Mouse (Mus musculus) forebrain, embryonic 11.5 days (tissue): ENCODE results near the gene Igfbp3. TPM values are rescaled to one million over a fixed set of nuclear protein-coding genes. Genes with fewer than 3 reads are reported as not detected.
A peak's percentile ranks its signal among the peaks of the same experiment; 100 is the strongest.

Experiments used
- ATAC-seq: fragments of 200-750 bp; cut with Nextera tagmentation; replicated peaks from 2 replicates; pipeline ENCODE4 v1.8.0; 2017; ENCODE audit warnings: moderate TSS enrichment; ENCODE audit not compliant: low FRiP score
- DNase-seq: peaks from one replicate; pipeline ENCODE4 v3.0.0-alpha.2; 2017; ENCODE audit warnings: low spot score
- H3K27ac ChIP-seq: fragments of 300-500 bp; sonication (generic); 2 replicates; pipeline ENCODE4 v1.5.1; 2014; ENCODE audit warnings: low read depth, low read length
- H3K27me3 ChIP-seq: fragments of 300-500 bp; sonication (generic); 2 replicates; pipeline ENCODE4 v1.6.1; 2014; ENCODE audit warnings: mild to moderate bottlenecking, low read length, mixed read lengths; ENCODE audit not compliant: control insufficient read depth, insufficient read depth
- H3K36me3 ChIP-seq: fragments of 300-500 bp; sonication (generic); 2 replicates; pipeline ENCODE4 v1.6.1; 2014; ENCODE audit warnings: mild to moderate bottlenecking, low read length, moderate library complexity, mixed read lengths; ENCODE audit not compliant: control insufficient read depth, insufficient read depth
- H3K4me1 ChIP-seq: fragments of 300-500 bp; sonication (generic); replicated peaks from 2 replicates; pipeline ENCODE4 v1.6.1; 2014; ENCODE audit warnings: low read length, mixed read lengths; ENCODE audit not compliant: control insufficient read depth, insufficient read depth
- H3K4me2 ChIP-seq: fragments of 300-500 bp; sonication (generic); 2 replicates; pipeline ENCODE4 v1.6.1; 2014; ENCODE audit warnings: low read depth, mild to moderate bottlenecking, low read length, moderate library complexity, mixed read lengths; ENCODE audit not compliant: severe bottlenecking
- H3K4me3 ChIP-seq: fragments of 300-500 bp; sonication (generic); 2 replicates; pipeline ENCODE4 v1.5.1; 2014; ENCODE audit warnings: low read depth, low read length
- H3K9ac ChIP-seq: fragments of 300-500 bp; sonication (generic); 2 replicates; pipeline ENCODE4 v1.6.1; 2014; ENCODE audit warnings: low read length
- H3K9me3 ChIP-seq: fragments of 300-500 bp; sonication (generic); 2 replicates; pipeline ENCODE4 v1.6.1; 2016; ENCODE audit warnings: low read length, mixed read lengths; ENCODE audit not compliant: control insufficient read depth
- WGBS: fragments of 180-500 bp; shearing (Covaris S2); extraction: QIAGEN DNeasy Blood & Tissue Kit; methylation state at CpG from one replicate; pipeline ENCODE4 v1.1.7; 2014; 5-methylcytosine and 5-hydroxymethylcytosine counted together
- polyA plus RNA-seq: library from polyadenylated mRNA; unstranded; fragments of >200 nt; fragmentation: Nextera tagmentation; extraction: Ambion mirVana; gene quantifications from 2 replicates; pipeline ENCODE4 v1.2.1, GENCODE M21; 2014

The Igfbp3 gene
- 11.0 and 11.5 TPM in 2 replicates for polyA plus RNA-seq

GRCm38 (mm10) chr11:7213501-7214341, at the start of gene Igfbp3:
TSS of gene Igfbp3 (minus strand) at chr11:7213923.
- Histone ChIP-seq H3K9me3 (no peaks in the 10 kb centered on the region), H3K4me1 (peaks cover 11% of the 10 kb centered on the region; the same call in 1 of the 2 replicates), H3K4me3 (peak within 1 kb of the TSS; percentile 59), H3K9ac (peak within 1 kb of the TSS; percentile 64), H3K27me3 (peaks cover 20% of the 10 kb centered on the region), H3K27ac (no peak within 1 kb of the TSS), H3K4me2 (peak within 1 kb of the TSS; percentile 84), H3K36me3 (no peaks in the 10 kb centered on the region)
- DNase-seq (peak; percentile 85), ATAC-seq (peak; percentile 86)
- WGBS: under 1% methylated on average over 92 of the region's 104 CpGs

- Histone ChIP-seq H3K36me3 (no peaks in the 10 kb centered on the region), H3K9me3 (no peaks in the 10 kb centered on the region), H3K9ac (no peak overlapping the region), H3K4me2 (no peak overlapping the region), H3K4me1 (no peaks in the 10 kb centered on the region), H3K27me3 (no peaks in the 10 kb centered on the region), H3K27ac (no peak overlapping the region), H3K4me3 (no peak overlapping the region)
- 90% methylated on average over 5 of the region's 5 CpGs for WGBS
- no peak for ATAC-seq
- no peak for DNase-seq
These were observed 37.1 kb upstream of the Igfbp3 start for GRCm38 (mm10) chr11:7250870-7251269.

- Histone ChIP-seq H3K4me3 (no peak overlapping the region), H3K9ac (no peak overlapping the region), H3K27ac (no peak overlapping the region), H3K27me3 (no peaks in the 10 kb centered on the region), H3K36me3 (no peaks in the 10 kb centered on the region), H3K9me3 (no peaks in the 10 kb centered on the region), H3K4me2 (no peak overlapping the region), H3K4me1 (no peaks in the 10 kb centered on the region)
- WGBS: 98% methylated on average over 2 of the region's 2 CpGs
- DNase-seq: no peak
- ATAC-seq: no peak
These were observed 36.7 kb upstream of the Igfbp3 start for GRCm38 (mm10) chr11:7250415-7250814.

- no peak overlapping the region for H3K27ac ChIP-seq
- no peaks in the 10 kb centered on the region for H3K4me1 ChIP-seq
- no peaks in the 10 kb centered on the region for H3K27me3 ChIP-seq
- DNase-seq: no peak
- no peak overlapping the region for H3K4me2 ChIP-seq
- H3K36me3 ChIP-seq: no peaks in the 10 kb centered on the region
- H3K9ac ChIP-seq: no peak overlapping the region
- H3K4me3 ChIP-seq: no peak overlapping the region
- ATAC-seq: no peak
- H3K9me3 ChIP-seq: no peaks in the 10 kb centered on the region
- 73% methylated on average over 1 of the region's 1 CpGs for WGBS
These were observed 31.1 kb upstream of the Igfbp3 start for GRCm38 (mm10) chr11:7244782-7245181.

GRCm38 (mm10) chr11:7239041-7239740, 25.5 kb upstream of the Igfbp3 start:
- H3K4me1 ChIP-seq: no peaks in the 10 kb centered on the region
- H3K4me2 ChIP-seq: no peak overlapping the region
- no peak overlapping the region for H3K27ac ChIP-seq
- DNase-seq (no peak), ATAC-seq (no peak)
- H3K36me3 ChIP-seq: no peaks in the 10 kb centered on the region
- no peak overlapping the region for H3K4me3 ChIP-seq
- no peak overlapping the region for H3K9ac ChIP-seq
- WGBS: 65% methylated on average over 4 of the region's 4 CpGs
- no peaks in the 10 kb centered on the region for H3K9me3 ChIP-seq
- no peaks in the 10 kb centered on the region for H3K27me3 ChIP-seq

GRCm38 (mm10) chr11:7238546-7238945, 24.8 kb upstream of the Igfbp3 start:
- H3K4me2 ChIP-seq: no peak overlapping the region
- H3K9ac ChIP-seq: no peak overlapping the region
- H3K4me3 ChIP-seq: no peak overlapping the region
- no peak overlapping the region for H3K27ac ChIP-seq
- DNase-seq: no peak
- no peaks in the 10 kb centered on the region for H3K4me1 ChIP-seq
- 92% methylated on average over 6 of the region's 6 CpGs for WGBS
- no peaks in the 10 kb centered on the region for H3K9me3 ChIP-seq
- no peaks in the 10 kb centered on the region for H3K27me3 ChIP-seq
- no peak for ATAC-seq
- no peaks in the 10 kb centered on the region for H3K36me3 ChIP-seq

- Histone ChIP-seq H3K27me3 (no peaks in the 10 kb centered on the region), H3K9me3 (no peaks in the 10 kb centered on the region), H3K4me3 (no peak overlapping the region), H3K27ac (no peak overlapping the region), H3K36me3 (no peaks in the 10 kb centered on the region), H3K4me2 (no peak overlapping the region), H3K9ac (no peak overlapping the region), H3K4me1 (no peaks in the 10 kb centered on the region)
- WGBS: 86% methylated on average over 6 of the region's 6 CpGs
- ATAC-seq (no peak), DNase-seq (no peak)
These were observed 24.0 kb upstream of the Igfbp3 start for GRCm38 (mm10) chr11:7237712-7238111.

GRCm38 (mm10) chr11:7236751-7237150, 23.0 kb upstream of the Igfbp3 start:
- ATAC-seq (no peak), DNase-seq (no peak)
- Histone ChIP-seq H3K4me1 (no peaks in the 10 kb centered on the region), H3K4me2 (no peak overlapping the region), H3K9ac (no peak overlapping the region), H3K36me3 (no peaks in the 10 kb centered on the region), H3K27ac (no peak overlapping the region), H3K4me3 (no peak overlapping the region), H3K9me3 (no peaks in the 10 kb centered on the region), H3K27me3 (no peaks in the 10 kb centered on the region)
- WGBS: 88% methylated on average over 2 of the region's 2 CpGs
